Mouse (Mus musculus) ES-E14 (cell line): ENCODE data around the gene Ankar. TPM values are rescaled to one million over a fixed set of nuclear protein-coding genes. Genes with fewer than 3 reads are reported as not detected.

Experiments used
- DNase-seq: peaks from one replicate; pipeline ENCODE4 v3.0.0-alpha.2; 2013; ENCODE audit warnings: low read depth, low spot score
- H3K27ac ChIP-seq: 2 replicates; pipeline ENCODE4 v1.5.1; 2012; ENCODE audit warnings: low read depth, mild to moderate bottlenecking, low read length, moderate library complexity, mixed read lengths; ENCODE audit not compliant: poor library complexity, insufficient read depth, severe bottlenecking
- H3K36me3 ChIP-seq: 2 replicates; pipeline ENCODE4 v1.6.1; 2012; ENCODE audit warnings: mild to moderate bottlenecking, low read length, moderate library complexity, mixed read lengths; ENCODE audit not compliant: control insufficient read depth, poor library complexity, insufficient read depth, severe bottlenecking
- H3K4me1 ChIP-seq, 2 experiments: fragments of 150-350 bp in 1 of 2; sonication (generic) in 1 of 2; 2 replicates each; pipeline ENCODE4 v1.6.1; 2012; ENCODE audit warnings: low read length in 2 of 2, mild to moderate bottlenecking in 1 of 2, mixed read lengths in 1 of 2; ENCODE audit not compliant: control insufficient read depth in 2 of 2, insufficient read depth in 2 of 2, poor library complexity in 1 of 2
- H3K4me3 ChIP-seq, 2 experiments: fragments of 150-350 bp in 1 of 2; sonication (generic) in 1 of 2; 2 replicates each; pipeline ENCODE4 v1.5.1; 2012; ENCODE audit warnings: low read length in 2 of 2, low read depth in 1 of 2, mild to moderate bottlenecking in 1 of 2, mixed read lengths in 1 of 2; ENCODE audit not compliant: insufficient read depth in 1 of 2, poor library complexity in 1 of 2, severe bottlenecking in 1 of 2
- H3K9ac ChIP-seq: 2 replicates; pipeline ENCODE4 v1.6.1; 2012; ENCODE audit warnings: low read depth, mild to moderate bottlenecking, low read length, mixed read lengths; ENCODE audit not compliant: poor library complexity, insufficient read depth, severe bottlenecking
- H3K9me3 ChIP-seq: fragments of 150-350 bp; sonication (generic); 2 replicates; pipeline ENCODE4 v1.6.1; 2012; ENCODE audit warnings: low read depth, mild to moderate bottlenecking, low read length; ENCODE audit not compliant: control insufficient read depth, insufficient read depth
- CHD2 ChIP-seq: IDR thresholded peaks from 2 replicates; pipeline ENCODE4 v1.6.1; 2014; ENCODE audit warnings: mild to moderate bottlenecking, low read depth, low read length, inconsistent platforms
- HCFC1 ChIP-seq: IDR thresholded peaks from 2 replicates; pipeline ENCODE4 v1.6.1; 2012; ENCODE audit warnings: low read length, inconsistent platforms, borderline replicate concordance; ENCODE audit not compliant: insufficient read depth
- MAFK ChIP-seq: IDR thresholded peaks from 2 replicates; pipeline ENCODE4 v1.6.1; 2014; ENCODE audit warnings: mild to moderate bottlenecking, low read depth, low read length, inconsistent platforms; ENCODE audit not compliant: insufficient read depth
- ZC3H11A ChIP-seq: IDR thresholded peaks from 2 replicates; pipeline ENCODE4 v1.6.1; 2012; ENCODE audit warnings: low read depth, mild to moderate bottlenecking, inconsistent platforms, low read length, borderline replicate concordance
- ZNF384 ChIP-seq: IDR thresholded peaks from 2 replicates; pipeline ENCODE4 v1.6.1; 2012; ENCODE audit warnings: low read depth, low read length, inconsistent platforms
- in situ Hi-C, 2 experiments: fragments of 600-800 bp; cut with MboI; formaldehyde crosslinking; loops; one replicate each; pipeline ENCODE4 v1.15.1; 2025; ENCODE audit warnings: low sequenced_read_pairs in 2 of 2, inconsistent platforms in 1 of 2; ENCODE audit not compliant: unreplicated experiment in 2 of 2
- total RNA-seq: library from RNA; depleted of rRNA; stranded (reverse); fragments of 300-350 nt; gene quantifications from 2 replicates; pipeline ENCODE4 v1.2.3, GENCODE M21; 2012

The Ankar gene
- total RNA-seq, 1 experiment, result not detected

- H3K4me3 ChIP-seq, result no peak overlapping the region
- no peak for DNase-seq
- in situ Hi-C loops, result no loop called here
- H3K4me1 ChIP-seq, result no peaks in the 10 kb centered on the region
- TF ChIP-seq MAFK (no peak), CHD2 (no peak), HCFC1 (no peak), ZC3H11A (no peak), ZNF384 (no peak)
- H3K27ac ChIP-seq, result no peak overlapping the region
- H3K9me3 ChIP-seq, result no peaks in the 10 kb centered on the region
- no peak overlapping the region for H3K9ac ChIP-seq
- peaks cover 8% of the 10 kb centered on the region; the same call in 1 of the 2 replicates for H3K36me3 ChIP-seq
These were observed 91.2 kb downstream of the Ankar start for GRCm38 (mm10) chr1:72609129-72609528.

DNA sequence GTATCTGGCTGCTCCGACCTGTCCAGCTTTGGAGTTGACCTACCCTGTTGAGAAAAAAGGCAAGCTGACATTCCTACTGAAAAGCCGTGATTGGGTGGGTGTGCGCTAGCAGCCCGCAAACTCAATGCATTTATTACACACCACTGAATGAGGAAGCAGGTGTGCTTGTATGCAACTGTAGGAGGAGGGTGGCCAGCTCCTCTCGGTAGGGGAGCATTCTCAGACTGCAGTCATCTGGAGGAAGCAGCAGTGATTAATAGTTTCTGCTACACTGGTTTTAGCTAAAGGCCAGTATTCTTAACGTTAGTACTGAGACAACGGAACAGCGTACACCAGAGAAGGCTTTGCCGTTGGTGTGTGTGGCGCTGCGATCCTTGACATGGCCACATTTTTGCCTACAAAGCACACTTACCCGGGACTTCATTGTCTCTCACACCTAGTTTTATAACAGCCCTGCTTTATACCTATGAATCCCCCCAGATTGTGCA, 94.1 kb downstream of the Ankar start:
- in situ Hi-C loops, result no loop called here
- H3K4me1 ChIP-seq, result peaks cover 0 to 6% of the 10 kb centered on the region in 2 experiments; a peak in 1 of 4 replicates
- no peak for DNase-seq
- no peak overlapping the region for H3K27ac ChIP-seq
- H3K9me3 ChIP-seq, result no peaks in the 10 kb centered on the region
- no peak overlapping the region for H3K4me3 ChIP-seq
- TF ChIP-seq HCFC1 (no peak), CHD2 (no peak), ZNF384 (no peak), ZC3H11A (no peak), MAFK (no peak)
- no peak overlapping the region for H3K9ac ChIP-seq
- peaks cover 7% of the 10 kb centered on the region; the same call in 1 of the 2 replicates for H3K36me3 ChIP-seq

- Histone ChIP-seq H3K4me3 (no peak overlapping the region), H3K36me3 (peaks cover 10% of the 10 kb centered on the region; the same call in 1 of the 2 replicates), H3K4me1 (peaks cover 0 to 6% of the 10 kb centered on the region in 2 experiments; a peak in 1 of 4 replicates), H3K27ac (no peak overlapping the region), H3K9me3 (no peaks in the 10 kb centered on the region), H3K9ac (no peak overlapping the region)
- TF ChIP-seq ZC3H11A (no peak), ZNF384 (no peak), CHD2 (no peak), MAFK (no peak), HCFC1 (no peak)
- in situ Hi-C loops, result no loop called here
- DNase-seq, result no peak
These were observed 97.6 kb downstream of the Ankar start for GRCm38 (mm10) chr1:72602803-72603202.

GRCm38 (mm10) chr1:72602186-72602585, 98.2 kb downstream of the Ankar start:
- H3K27ac ChIP-seq, result no peak overlapping the region
- H3K4me1 ChIP-seq, result peaks cover 0 to 6% of the 10 kb centered on the region in 2 experiments; a peak in 1 of 4 replicates
- no peak overlapping the region for H3K9ac ChIP-seq
- peaks cover 10% of the 10 kb centered on the region; the same call in 1 of the 2 replicates for H3K36me3 ChIP-seq
- in situ Hi-C loops, result no loop called here
- no peak for DNase-seq
- H3K9me3 ChIP-seq, result no peaks in the 10 kb centered on the region
- no peak overlapping the region for H3K4me3 ChIP-seq
- TF ChIP-seq ZC3H11A, result no peak
- no peak for TF ChIP-seq HCFC1
- TF ChIP-seq MAFK, result no peak
- no peak for TF ChIP-seq CHD2
- TF ChIP-seq ZNF384, result no peak

- Histone ChIP-seq H3K27ac (no peak overlapping the region), H3K4me3 (no peak overlapping the region), H3K4me1 (peaks cover 0 to 6% of the 10 kb centered on the region in 2 experiments; a peak in 1 of 4 replicates), H3K36me3 (peaks cover 10% of the 10 kb centered on the region; the same call in 1 of the 2 replicates), H3K9me3 (no peaks in the 10 kb centered on the region), H3K9ac (no peak overlapping the region)
- in situ Hi-C loops, result no loop called here
- DNase-seq, result no peak
- TF ChIP-seq CHD2 (no peak), HCFC1 (no peak), ZNF384 (no peak), MAFK (no peak), ZC3H11A (no peak)
These were observed 99.1 kb downstream of the Ankar start for GRCm38 (mm10) chr1:72601233-72601632.
